Mouse (Mus musculus) gastrocnemius, adult 2 months (tissue): ENCODE data around the gene Snrpa. TPM values are rescaled to one million over a fixed set of nuclear protein-coding genes. Genes with fewer than 3 reads are reported as not detected.

Experiments used
- DNase-seq: peaks from one replicate; pipeline ENCODE4 v3.0.0; 2022
- H3K27ac ChIP-seq: fragments of 200-600 bp; 2 replicates; pipeline ENCODE4 v1.8.1; 2022; ENCODE audit warnings: mild to moderate bottlenecking
- H3K4me3 ChIP-seq: fragments of 200-600 bp; 2 replicates; pipeline ENCODE4 v1.8.1; 2022; ENCODE audit warnings: mild to moderate bottlenecking, moderate library complexity
- CTCF ChIP-seq: fragments of 200-600 bp; IDR thresholded peaks from 2 replicates; pipeline ENCODE4 v1.8.1; 2022; ENCODE audit warnings: antibody characterized with exemption, mild to moderate bottlenecking, moderate library complexity
- intact Hi-C: fragments of 180-260 bp; cut with DNase I; formaldehyde crosslinking; loops from one replicate; pipeline ENCODE4 v1.15.1; 2025
- total RNA-seq, 2 experiments: library from RNA; stranded (reverse); gene quantifications; 2 replicates each; pipeline ENCODE4 v1.2.3; 2021

Snrpa gene
- total RNA-seq, 2 experiments from 2014 or later = 32.5 to 37.3 TPM

- H3K27ac ChIP-seq = peak overlapping the region; percentile 94
- peak overlapping the region; percentile 89 for H3K4me3 ChIP-seq
- intact Hi-C loops = loop anchor here (5.0 kb wide), 1 partner anchor 494 kb away; the partner anchor contains the start of gene Map3k10
- no peak for DNase-seq
- no peak for TF ChIP-seq CTCF
Measured at GRCm38 (mm10) chr7:27177942-27178323, 18.1 kb downstream of the Snrpa start.

- TF ChIP-seq CTCF = no peak
- intact Hi-C loops = loop anchor here (5.0 kb wide), 1 partner anchor 497 kb away; the partner anchor contains the start of gene Map3k10
- DNase-seq = no peak
- H3K4me3 ChIP-seq = no peak overlapping the region
- no peak overlapping the region for H3K27ac ChIP-seq
Measured at GRCm38 (mm10) chr7:27174896-27175295, 21.2 kb downstream of the Snrpa start.

GRCm38 (mm10) chr7:27174496-27174895, 21.6 kb downstream of the Snrpa start:
- DNase-seq = peak; percentile 17
- intact Hi-C loops = no loop called here
- TF ChIP-seq CTCF = no peak
- Histone ChIP-seq H3K27ac (no peak overlapping the region), H3K4me3 (no peak overlapping the region)

GRCm38 (mm10) chr7:27170981-27171380, 25.1 kb downstream of the Snrpa start:
- peak; percentile 8 for DNase-seq

DNA sequence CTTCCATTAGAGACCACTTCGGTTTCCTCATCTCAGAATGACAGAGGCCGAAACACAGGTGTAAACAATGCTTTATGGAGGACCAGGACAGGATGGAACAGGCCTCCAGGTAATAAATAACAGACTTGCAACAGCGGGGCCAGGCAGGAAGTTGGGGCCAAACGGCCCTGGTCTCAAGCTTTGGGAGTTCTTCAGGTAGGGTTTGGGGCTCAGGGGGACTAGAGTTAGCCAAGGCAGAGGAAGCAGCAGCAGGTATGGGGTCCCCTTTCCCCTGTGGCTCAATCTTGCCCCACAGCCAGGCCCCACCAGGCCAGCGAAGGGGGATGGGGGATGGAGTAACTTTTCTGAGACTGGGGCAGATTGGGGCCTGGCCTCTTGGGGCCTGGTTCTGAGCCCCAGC, 27.7 kb downstream of the Snrpa start:
- H3K4me3 ChIP-seq = no peak overlapping the region
- peak overlapping the region; percentile 98 for H3K27ac ChIP-seq
- intact Hi-C loops = no loop called here
- no peak for DNase-seq
- TF ChIP-seq CTCF = no peak

More at GRCm38 (mm10) chr7:27170981-27171380, 25.1 kb downstream of the Snrpa start:
- Histone ChIP-seq H3K27ac (no peak overlapping the region), H3K4me3 (no peak overlapping the region)
- TF ChIP-seq CTCF = no peak
- intact Hi-C loops = no loop called here

DNA sequence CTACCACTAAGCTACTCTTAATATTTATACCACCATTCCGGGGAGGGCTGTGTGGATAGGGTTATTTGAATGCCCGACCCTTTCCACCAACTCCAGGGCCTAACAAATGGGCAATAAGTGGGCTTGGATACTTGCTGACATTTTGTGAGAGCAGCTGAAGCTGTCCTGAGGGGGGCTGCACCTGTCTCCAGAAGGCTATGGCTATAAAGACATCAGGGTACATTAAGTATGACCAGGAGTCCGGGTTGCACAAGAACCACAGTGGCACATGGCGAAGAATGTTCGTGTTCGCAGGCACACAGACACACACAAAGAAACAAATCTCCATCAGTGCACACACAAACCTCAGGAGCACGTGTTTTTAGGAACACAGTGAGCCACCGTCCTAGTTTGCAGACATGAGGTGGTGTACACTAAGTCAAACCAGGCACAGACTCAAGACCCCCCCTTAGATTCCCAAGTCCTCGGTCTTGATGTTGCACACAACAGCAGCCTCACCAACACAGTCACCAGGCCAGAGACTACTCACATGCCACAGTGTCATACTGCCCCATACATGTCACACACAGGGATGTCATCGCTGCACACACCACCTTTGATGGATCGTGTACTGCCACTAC, 28.5 kb downstream of the Snrpa start:
- TF ChIP-seq CTCF = no peak
- intact Hi-C loops = no loop called here
- H3K27ac ChIP-seq = peak overlapping the region; percentile 98
- peak overlapping the region; percentile 72 for H3K4me3 ChIP-seq
- DNase-seq = no peak

- TF ChIP-seq CTCF = no peak
- DNase-seq = peak; percentile 98
- peak within 1 kb of the TSS; percentile 72 for H3K4me3 ChIP-seq
- H3K27ac ChIP-seq = peak within 1 kb of the TSS; percentile 98
- intact Hi-C loops = no loop called here
Measured at GRCm38 (mm10) chr7:27166614-27167474, 29.2 kb downstream of the Snrpa start, which contains the start of gene Egln2. Egln2 (minus strand) TSS chr7:27166802.

GRCm38 (mm10) chr7:27166229-27166613, 29.9 kb downstream of the Snrpa start:
- intact Hi-C loops = no loop called here
- Histone ChIP-seq H3K4me3 (peak overlapping the region; percentile 72), H3K27ac (peak overlapping the region; percentile 98)
- TF ChIP-seq CTCF = no peak
- peak; percentile 96 for DNase-seq

DNA sequence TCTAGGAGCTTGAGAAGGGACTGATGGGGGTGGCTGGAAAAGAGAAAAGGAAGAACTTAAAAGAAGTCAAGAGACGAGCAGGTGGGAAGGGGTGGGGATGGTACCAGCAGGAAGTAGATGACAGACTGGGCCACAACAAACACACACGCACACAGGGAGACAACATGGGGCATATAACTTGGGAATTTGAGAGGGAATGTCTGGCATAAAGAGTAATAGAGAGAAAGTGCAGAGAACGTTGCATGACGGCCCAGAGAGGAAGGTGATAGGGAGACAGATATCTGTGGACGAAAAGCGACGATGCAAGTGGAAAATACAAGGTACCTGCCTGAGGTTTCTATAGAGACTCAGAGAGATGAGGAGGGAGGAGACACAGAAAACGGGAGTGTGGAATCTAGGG, 30.4 kb downstream of the Snrpa start:
- intact Hi-C loops = no loop called here
- Histone ChIP-seq H3K4me3 (peak overlapping the region; percentile 72), H3K27ac (peak overlapping the region; percentile 98)
- no peak for TF ChIP-seq CTCF
- no peak for DNase-seq

- peak; percentile 87 for DNase-seq
- no peak for TF ChIP-seq CTCF
- Histone ChIP-seq H3K4me3 (peak overlapping the region; percentile 72), H3K27ac (peak overlapping the region; percentile 98)
- intact Hi-C loops = no loop called here
Measured at GRCm38 (mm10) chr7:27165007-27165655, 30.9 kb downstream of the Snrpa start.

- peak overlapping the region; percentile 98 for H3K27ac ChIP-seq
- DNase-seq = peak; percentile 58
- no peak for TF ChIP-seq CTCF
- intact Hi-C loops = loop anchor here (5.0 kb wide), 2 partner anchors 33 to 93 kb away; partner anchors contain the start of genes BC024978, Numbl and Snrpa
- H3K4me3 ChIP-seq = peak overlapping the region; percentile 72
Measured at GRCm38 (mm10) chr7:27164112-27164947, 31.7 kb downstream of the Snrpa start.

GRCm38 (mm10) chr7:27163450-27163805, 32.6 kb downstream of the Snrpa start:
- peak overlapping the region; percentile 98 for H3K27ac ChIP-seq
- H3K4me3 ChIP-seq = peak overlapping the region; percentile 72
- peak; percentile 83 for DNase-seq
- TF ChIP-seq CTCF = no peak
- intact Hi-C loops = loop anchor here (5.0 kb wide), 2 partner anchors 34 to 94 kb away; partner anchors contain the start of genes BC024978, Numbl and Snrpa
